Mouse (Mus musculus) NIH3T3 (cell line): Measurements from ENCODE around the gene Casz1.

Source experiments
- DNase-seq: peaks from one replicate; pipeline ENCODE4 v3.0.0-alpha.2; 2012; ENCODE audit warnings: low read depth

Casz1 gene

DNA sequence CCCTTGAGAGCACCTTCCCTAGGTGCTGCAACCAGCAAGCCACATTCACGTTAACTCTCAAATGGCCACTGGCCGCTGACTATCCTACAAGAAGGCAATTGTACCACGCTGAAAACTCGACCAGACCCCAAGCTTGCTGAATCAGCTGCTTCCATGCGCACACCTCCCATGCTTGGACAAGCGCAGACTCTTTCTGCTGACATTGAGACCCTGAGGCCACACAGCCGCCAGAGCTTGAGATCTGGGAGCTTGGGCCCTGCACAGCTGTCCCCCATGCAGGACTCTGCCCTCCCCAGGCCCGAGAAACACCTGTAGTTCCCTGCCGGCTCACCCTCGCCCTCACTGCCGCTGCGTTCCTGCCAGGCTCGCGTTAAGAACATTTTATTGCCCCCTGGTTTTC lies 168.5 kb downstream of the Casz1 start:
- DNase-seq: no peak

GRCm38 (mm10) chr4:148973387-148973786 lies 169.2 kb downstream of the Casz1 start:
- DNase-seq: no peak

DNA sequence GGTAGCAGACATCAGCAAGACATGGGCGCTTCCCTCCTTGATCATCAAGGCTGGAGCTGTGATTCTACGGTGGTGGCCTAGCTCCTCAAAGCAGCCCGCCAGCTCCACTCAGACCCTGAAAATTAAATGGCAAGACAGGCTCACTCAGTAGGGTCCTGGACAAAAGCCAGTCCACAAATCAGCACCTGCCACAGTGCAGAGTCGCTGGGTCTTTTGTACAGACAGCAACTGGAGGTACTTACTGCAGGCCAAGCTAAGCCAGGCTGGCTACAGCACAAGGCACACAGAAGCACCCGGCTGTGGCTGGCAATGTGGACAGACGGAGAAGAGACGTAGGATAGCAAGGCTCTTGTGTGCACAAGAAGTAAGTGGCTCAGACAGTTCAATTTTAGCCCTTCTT lies 170.6 kb downstream of the Casz1 start:
- DNase-seq: no peak

DNA sequence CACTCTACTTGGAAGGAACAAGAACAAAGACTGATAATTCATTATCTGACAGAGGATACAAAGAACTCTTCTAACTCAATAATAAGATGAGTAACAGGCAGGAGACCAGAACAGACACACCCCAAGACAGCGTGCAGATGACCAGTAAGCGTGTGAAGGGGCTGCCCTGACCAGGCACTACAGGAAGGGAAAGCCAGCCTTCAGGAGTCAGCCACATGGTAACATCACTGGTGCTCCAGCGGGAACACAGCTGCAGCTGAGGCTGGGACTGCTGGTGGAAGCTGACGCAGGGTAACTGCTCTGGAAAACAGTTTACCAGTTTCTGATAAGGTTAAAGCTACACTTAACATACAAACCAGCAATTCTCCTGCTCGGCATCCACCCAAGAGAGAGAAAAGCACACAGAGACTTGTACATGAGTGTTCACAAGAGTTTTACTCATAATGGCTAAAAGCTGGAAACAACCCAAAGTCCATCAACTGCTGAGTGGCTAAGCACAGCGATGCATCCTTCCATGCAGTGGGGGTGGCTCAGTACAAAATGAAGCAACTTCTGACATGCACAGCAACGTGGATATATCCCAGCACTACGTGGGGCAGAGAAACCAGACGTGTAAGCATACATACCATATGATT lies 174.1 kb downstream of the Casz1 start:
- peak; percentile 66 for DNase-seq

DNA sequence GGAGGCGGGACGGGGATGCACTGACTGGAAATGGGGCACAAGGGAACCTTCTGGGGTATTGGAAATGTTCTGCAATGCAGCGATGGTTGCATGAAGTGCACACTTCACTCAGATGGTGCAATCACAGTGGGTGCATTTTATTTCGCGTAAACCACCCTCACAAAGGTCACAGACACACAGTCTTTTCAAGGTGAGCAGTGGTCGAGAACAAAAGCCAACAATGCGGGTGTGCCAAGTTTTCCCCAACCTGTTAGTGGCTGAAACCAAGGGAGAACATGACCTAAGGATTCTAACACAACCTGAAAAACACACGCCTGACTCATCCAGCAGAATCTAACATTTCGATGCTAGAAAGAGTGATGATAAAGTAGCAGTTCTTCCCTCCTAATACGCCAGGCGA lies 174.7 kb downstream of the Casz1 start:
- no peak for DNase-seq

- DNase-seq: no peak
Observed at GRCm38 (mm10) chr4:148979837-148980236, 175.6 kb downstream of the Casz1 start.

GRCm38 (mm10) chr4:148982274-148982673 lies 178.0 kb downstream of the Casz1 start:
- no peak for DNase-seq

DNA sequence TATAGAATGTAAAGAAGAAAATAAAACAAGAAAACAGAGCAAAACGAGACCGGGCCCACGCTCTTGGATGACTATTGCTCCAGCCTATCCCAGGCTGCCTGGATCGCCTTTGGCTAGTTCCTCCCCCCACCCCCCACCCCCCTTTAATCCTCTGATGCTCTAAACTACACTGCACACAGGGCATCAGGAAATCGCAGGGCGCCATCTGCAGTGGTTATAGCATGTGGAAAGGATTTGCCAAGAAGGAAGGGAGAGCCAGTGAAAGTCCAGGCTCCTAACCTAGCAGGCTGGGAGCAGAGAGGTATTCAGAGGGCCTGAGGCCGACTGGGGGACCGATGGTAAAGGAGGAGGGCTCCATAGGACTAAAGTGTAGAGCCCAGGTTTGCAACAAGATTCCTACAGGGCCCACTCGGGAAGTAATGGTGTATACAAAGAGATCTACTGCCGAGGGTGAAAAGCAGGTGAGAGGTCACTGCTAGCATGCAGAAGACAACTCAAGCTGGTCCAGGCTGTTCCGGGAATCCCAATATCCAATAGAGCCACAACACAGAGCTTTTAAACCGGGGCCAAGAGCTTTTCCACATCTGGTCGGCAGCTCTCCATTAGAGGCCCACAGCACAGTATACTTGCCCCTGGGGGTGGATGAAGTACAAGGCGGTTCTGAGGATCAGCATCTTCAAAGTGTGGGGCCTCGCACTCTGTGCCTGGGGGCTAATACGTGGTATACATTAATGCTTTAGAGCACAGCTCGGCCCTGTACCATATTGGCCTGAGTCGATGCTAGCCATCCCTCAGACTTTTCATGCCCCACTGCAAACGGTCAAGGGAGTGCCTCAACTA lies 180.7 kb downstream of the Casz1 start:
- DNase-seq: no peak

DNA sequence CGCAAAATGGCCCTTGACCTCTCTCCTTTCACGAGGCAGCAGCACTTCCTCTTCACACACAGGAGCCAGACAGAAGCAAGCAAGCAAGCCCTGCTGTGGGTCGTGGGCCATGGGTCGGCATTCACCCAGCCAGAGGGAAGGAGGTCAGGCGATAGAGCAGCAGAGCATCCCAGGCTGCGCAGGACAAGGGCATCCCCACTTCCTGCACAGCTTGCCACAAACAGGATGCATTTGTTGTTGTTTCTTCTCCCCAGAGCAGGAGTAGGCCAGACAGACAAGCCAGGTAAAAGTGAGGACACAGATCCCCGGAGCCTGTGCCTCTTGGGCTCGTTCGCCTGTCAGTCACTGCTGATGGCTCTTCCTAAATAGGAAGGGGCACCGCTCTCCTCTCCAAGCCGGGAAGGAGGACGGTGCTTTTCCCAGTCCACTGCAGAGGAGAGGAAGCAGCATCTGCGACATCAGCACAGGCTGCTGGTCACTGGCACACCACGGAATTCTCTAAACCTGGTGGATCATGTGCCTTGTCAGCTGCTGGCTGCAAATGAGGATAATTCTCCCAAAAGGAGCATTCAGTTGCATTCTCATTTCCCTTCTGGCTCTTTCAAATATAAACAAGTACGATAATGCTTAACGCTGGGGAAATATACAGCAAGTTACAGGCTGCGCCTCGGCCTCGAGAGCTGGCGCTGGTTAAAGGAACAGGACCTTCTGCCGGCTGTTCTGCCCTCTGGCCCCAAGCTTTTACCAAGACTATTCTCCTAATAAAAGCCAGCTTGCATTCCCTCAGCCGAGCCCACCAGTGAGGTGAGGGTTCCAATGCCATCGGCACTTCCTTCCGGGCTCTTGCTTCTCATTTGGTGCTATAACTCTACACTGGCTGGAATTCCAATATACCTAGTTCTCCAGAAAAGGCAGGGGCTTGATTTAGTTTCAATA lies 181.6 kb downstream of the Casz1 start:
- no peak for DNase-seq

GRCm38 (mm10) chr4:148990038-148990437 lies 185.8 kb downstream of the Casz1 start:
- no peak for DNase-seq

DNA sequence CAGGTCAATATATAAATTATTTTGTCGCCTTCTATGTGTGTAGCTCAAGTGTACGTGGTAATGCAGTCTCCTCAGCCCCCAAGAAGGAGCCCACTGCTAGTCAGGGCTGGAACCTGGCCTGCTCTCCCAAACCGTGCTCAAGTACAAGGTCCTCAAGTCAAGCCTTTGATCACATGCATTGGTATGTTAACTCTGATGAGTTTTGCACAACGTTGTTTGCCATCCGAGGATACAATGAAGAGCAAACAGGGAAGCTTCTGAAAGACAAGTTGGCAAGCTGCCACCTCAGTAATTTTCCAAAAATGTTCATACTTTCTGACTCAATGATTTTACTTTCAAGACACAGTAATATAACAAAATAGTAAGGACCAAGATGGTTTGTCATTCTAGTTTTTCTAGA lies 189.7 kb downstream of the Casz1 start:
- DNase-seq: peak; percentile 22

DNA sequence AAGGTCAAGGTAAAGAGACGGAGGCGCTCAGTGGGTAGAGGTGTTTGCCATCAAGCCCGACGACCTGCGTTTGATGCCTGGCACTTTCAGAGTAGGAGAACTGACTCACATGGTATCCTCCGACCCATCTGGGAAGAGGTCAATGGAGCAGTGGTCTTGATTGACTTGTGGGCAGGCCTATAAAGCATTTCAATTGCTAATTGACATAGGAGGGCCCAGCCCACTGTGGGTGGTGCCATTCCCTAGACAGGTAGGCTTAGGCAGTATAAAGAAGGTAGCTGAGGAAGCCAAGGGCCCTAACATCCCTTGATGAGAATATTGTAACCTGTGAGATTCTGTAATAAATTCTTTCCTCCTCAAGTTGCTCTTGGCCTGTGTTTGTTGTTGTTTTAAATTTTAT lies 196.5 kb downstream of the Casz1 start:
- DNase-seq: no peak

DNA sequence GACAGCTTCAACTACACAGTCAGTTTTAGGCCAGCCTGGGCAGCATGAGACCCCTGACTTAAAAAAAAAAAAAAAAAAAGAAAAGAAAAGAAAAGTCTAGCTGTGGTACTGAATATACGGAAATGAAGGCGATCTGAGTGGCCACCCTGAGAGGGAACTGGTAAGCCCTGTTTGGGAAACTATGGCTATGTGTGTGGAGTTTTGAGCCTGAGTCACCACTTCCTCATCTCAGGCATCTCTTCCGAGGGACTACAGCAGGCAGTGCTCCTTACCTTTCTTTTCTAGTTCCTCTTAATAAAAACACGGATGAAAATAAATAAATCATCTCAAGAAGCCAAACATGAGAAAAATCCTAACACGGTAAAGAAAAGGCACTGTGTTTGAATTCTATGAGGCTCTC lies 197.3 kb downstream of the Casz1 start:
- DNase-seq: no peak

DNA sequence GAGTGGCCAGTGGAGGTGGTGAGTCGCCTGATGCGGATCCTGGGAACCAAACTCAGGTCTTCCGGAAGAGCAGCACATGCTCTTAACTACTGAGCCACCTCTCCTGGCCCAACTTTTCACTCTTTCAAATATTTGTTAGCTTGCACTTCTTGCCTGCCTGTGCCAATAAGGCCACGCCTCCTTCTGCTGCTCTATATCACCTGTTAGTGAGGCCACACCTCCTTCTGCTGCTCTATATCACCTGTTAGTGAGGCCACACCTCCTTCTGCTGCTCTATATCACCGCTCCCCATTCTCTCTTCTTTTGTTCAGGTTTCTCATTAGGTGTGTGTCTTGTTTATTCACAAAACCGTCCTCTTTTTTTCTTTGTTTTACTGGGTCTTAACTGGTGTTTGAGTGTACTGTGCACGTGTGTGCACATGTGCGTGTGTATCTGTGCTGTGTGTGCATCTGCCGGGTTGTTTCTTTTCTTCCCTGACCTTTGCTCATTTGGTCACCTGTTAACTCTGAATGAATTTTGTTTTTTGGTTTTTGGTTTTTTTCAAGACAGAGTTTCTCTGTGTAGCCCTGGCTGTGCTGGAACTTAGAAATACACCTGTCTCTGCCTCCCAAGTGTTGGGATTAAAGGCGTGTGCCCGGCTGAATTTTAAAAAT lies 198.3 kb downstream of the Casz1 start:
- DNase-seq: no peak
